Mouse (Mus musculus) liver, embryonic 11.5 days (tissue): ENCODE results near the gene Gm20696. TPM values are rescaled to one million over a fixed set of nuclear protein-coding genes. Genes with fewer than 3 reads are reported as not detected.

Experiments used
- ATAC-seq: fragments of 200-750 bp; cut with Nextera tagmentation; replicated peaks from 2 replicates; pipeline ENCODE4 v1.8.0; 2017; ENCODE audit warnings: moderate number of reproducible peaks, mild to moderate bottlenecking, moderate TSS enrichment, moderate library complexity; ENCODE audit not compliant: low FRiP score
- DNase-seq: peaks from one replicate; pipeline ENCODE4 v3.0.0-alpha.2; 2017; ENCODE audit warnings: low spot score
- H3K27ac ChIP-seq: fragments of 300-500 bp; sonication (generic); 2 replicates; pipeline ENCODE4 v1.5.1; 2014; ENCODE audit warnings: mild to moderate bottlenecking, low read depth, low read length, control low read depth
- H3K27me3 ChIP-seq: fragments of 300-500 bp; sonication (generic); replicated peaks from 2 replicates; pipeline ENCODE4 v1.6.1; 2014; ENCODE audit warnings: low read length, mixed read lengths; ENCODE audit not compliant: control insufficient read depth, insufficient read depth
- H3K36me3 ChIP-seq: fragments of 300-500 bp; sonication (generic); 2 replicates; pipeline ENCODE4 v1.6.1; 2014; ENCODE audit warnings: mild to moderate bottlenecking, low read length, moderate library complexity, mixed read lengths; ENCODE audit not compliant: control insufficient read depth, insufficient read depth
- H3K4me1 ChIP-seq: fragments of 300-500 bp; sonication (generic); replicated peaks from 2 replicates; pipeline ENCODE4 v1.6.1; 2014; ENCODE audit warnings: low read length, mixed read lengths; ENCODE audit not compliant: control insufficient read depth, insufficient read depth
- H3K4me2 ChIP-seq: fragments of 300-500 bp; sonication (generic); 2 replicates; pipeline ENCODE4 v1.6.1; 2014; ENCODE audit warnings: mild to moderate bottlenecking, control low read depth, moderate library complexity
- H3K4me3 ChIP-seq: fragments of 300-500 bp; sonication (generic); 2 replicates; pipeline ENCODE4 v1.5.1; 2014; ENCODE audit warnings: low read depth, low read length, control low read depth
- H3K9ac ChIP-seq: fragments of 300-500 bp; sonication (generic); 2 replicates; pipeline ENCODE4 v1.6.1; 2014; ENCODE audit warnings: low read depth, low read length, control low read depth
- H3K9me3 ChIP-seq: fragments of 300-500 bp; sonication (generic); 2 replicates; pipeline ENCODE4 v1.6.1; 2016; ENCODE audit warnings: low read length, inconsistent platforms, mixed read lengths; ENCODE audit not compliant: control insufficient read depth
- WGBS: fragments of 180-500 bp; shearing (Covaris S2); extraction: QIAGEN DNeasy Blood & Tissue Kit; methylation state at CpG from one replicate; pipeline ENCODE4 v1.1.7; 2014; 5-methylcytosine and 5-hydroxymethylcytosine counted together
- polyA plus RNA-seq: library from polyadenylated mRNA; unstranded; fragments of >200 nt; fragmentation: Nextera tagmentation; extraction: Ambion mirVana; gene quantifications from 2 replicates; pipeline ENCODE4 v1.2.1, GENCODE M21; 2014

The Gm20696 gene
- polyA plus RNA-seq, 1 experiment from 2014 or later: 2.4 TPM

DNA sequence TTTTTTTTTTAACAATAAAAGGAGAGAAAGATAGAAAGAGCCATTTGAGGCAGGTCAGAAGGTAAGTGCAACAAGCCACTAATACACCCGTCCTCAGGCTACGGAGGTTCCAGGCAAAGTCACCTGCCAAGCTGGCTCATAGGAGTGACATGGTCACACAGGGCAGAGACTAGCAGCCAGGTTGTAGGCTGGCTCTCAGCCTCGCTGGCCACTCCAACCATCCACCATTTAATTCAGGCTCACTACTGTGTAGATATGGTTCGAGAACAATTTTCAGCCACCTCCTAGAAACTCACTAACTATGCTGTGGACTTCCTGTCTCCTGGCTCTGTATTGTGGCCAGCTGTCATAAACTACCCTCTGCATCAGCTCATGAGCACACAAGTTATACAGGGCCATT lies 306.0 kb downstream of the Gm20696 start:
- 77% methylated on average over 4 of the region's 4 CpGs for WGBS
- DNase-seq (no peak), ATAC-seq (no peak)
- H3K36me3 ChIP-seq: no peaks in the 10 kb centered on the region
- no peak overlapping the region for H3K27ac ChIP-seq
- H3K4me2 ChIP-seq: no peak overlapping the region
- H3K4me1 ChIP-seq: 0 out of 2 replicates have a peak, but pooled peaks cover 2% of the 10 kb centered on the region
- no peak overlapping the region for H3K9ac ChIP-seq
- no peaks in the 10 kb centered on the region for H3K27me3 ChIP-seq
- H3K4me3 ChIP-seq: no peak overlapping the region
- no peaks in the 10 kb centered on the region for H3K9me3 ChIP-seq

DNA sequence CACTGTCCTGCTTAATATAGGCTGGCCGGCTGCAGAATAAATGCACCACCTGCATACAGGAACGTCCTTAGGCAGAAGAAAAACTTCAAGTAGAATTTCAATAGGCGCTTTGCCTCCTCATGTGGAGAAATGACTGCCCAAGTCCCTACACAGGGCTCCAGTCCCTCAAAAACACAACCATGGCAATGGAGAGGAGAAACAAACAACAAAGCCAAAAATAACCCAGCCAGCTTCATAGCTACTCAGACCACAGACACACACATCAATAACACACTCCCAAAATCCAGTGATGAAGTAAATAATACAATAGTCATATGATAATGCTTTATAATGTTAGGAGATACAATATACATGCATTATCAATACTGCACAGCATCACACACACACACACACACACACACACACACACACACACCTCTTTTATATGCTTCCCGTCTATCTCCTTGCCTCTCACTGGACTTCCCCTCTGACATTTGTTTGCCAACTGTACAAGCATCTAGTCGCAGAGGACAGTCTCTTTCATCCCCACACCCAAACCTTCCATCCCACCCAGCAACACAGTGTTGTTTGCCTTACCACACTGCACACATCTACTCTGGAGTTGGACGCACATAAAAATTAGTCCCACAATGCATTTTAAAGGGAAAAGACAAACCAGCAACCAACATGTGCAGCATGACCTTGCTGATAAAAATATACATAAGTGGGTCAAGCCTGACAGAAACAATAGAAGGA lies 306.7 kb downstream of the Gm20696 start:
- 70% methylated on average over 6 of the region's 6 CpGs for WGBS
- Histone ChIP-seq H3K9ac (no peak overlapping the region), H3K27ac (no peak overlapping the region), H3K4me3 (no peak overlapping the region), H3K9me3 (no peaks in the 10 kb centered on the region), H3K27me3 (no peaks in the 10 kb centered on the region), H3K4me2 (no peak overlapping the region), H3K4me1 (0 out of 2 replicates have a peak, but pooled peaks cover 2% of the 10 kb centered on the region), H3K36me3 (no peaks in the 10 kb centered on the region)
- no peak for DNase-seq
- ATAC-seq: no peak

DNA sequence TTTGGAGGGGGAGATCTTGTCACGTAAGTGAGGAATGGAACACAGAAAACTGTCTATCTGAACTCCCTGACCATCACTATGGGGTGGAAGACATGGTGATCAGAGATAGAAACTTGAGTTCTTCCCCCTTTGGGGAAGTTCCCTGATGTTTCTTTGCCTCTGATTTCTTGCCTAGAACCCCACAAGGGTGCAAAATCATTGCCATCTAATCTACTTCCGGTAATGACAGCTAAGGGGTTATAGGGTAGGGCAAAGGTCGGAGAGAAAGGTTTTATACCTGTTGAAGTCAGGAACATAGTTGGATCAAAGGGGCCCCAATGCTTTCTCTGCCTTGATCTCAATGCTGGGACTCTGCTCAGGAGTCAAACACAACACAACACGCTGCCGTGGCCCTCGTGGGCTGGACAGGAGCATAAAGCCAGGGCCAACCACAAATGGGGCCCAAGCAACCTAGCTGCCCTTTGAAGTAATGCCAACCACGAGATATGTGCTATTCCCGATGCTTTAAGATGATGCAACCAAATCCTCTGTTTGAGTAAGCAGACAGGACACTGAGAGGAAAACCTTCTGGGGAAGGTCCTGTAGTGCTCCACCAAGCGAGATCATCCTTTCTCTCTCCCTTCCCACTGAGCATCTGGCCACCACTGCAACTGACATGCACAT lies 307.4 kb downstream of the Gm20696 start:
- H3K4me3 ChIP-seq: no peak overlapping the region
- WGBS: 65% methylated on average over 9 of the region's 9 CpGs
- H3K27ac ChIP-seq: no peak overlapping the region
- DNase-seq: no peak
- H3K4me2 ChIP-seq: no peak overlapping the region
- 0 out of 2 replicates have a peak, but pooled peaks cover 2% of the 10 kb centered on the region for H3K4me1 ChIP-seq
- no peaks in the 10 kb centered on the region for H3K36me3 ChIP-seq
- H3K9ac ChIP-seq: no peak overlapping the region
- ATAC-seq: no peak
- H3K9me3 ChIP-seq: no peaks in the 10 kb centered on the region
- H3K27me3 ChIP-seq: no peaks in the 10 kb centered on the region

DNA sequence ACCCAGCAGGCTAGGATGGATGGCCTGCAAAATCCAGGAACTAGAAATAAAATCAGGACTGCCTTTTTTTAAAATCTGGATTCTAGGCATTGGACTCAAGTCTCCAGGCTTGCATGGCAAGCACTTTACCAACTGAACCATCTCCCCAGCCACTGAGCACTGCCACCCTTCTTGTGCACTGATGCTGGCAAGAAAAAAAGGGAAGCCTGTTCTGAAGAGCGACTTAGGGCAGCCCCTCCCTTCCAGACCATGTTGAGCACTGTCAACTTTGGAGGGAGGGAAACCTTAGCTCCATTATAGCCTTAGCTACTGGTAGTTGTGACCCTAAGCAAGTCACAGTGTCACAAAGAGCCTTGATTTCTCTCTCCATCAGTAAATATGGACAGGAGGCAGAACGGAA lies 308.7 kb downstream of the Gm20696 start:
- Histone ChIP-seq H3K4me2 (no peak overlapping the region), H3K27ac (no peak overlapping the region), H3K36me3 (no peaks in the 10 kb centered on the region), H3K9ac (no peak overlapping the region), H3K4me1 (0 out of 2 replicates have a peak, but pooled peaks cover 2% of the 10 kb centered on the region), H3K27me3 (no peaks in the 10 kb centered on the region), H3K4me3 (no peak overlapping the region), H3K9me3 (no peaks in the 10 kb centered on the region)
- 72% methylated on average over 2 of the region's 2 CpGs for WGBS
- DNase-seq: no peak
- ATAC-seq: no peak

DNA sequence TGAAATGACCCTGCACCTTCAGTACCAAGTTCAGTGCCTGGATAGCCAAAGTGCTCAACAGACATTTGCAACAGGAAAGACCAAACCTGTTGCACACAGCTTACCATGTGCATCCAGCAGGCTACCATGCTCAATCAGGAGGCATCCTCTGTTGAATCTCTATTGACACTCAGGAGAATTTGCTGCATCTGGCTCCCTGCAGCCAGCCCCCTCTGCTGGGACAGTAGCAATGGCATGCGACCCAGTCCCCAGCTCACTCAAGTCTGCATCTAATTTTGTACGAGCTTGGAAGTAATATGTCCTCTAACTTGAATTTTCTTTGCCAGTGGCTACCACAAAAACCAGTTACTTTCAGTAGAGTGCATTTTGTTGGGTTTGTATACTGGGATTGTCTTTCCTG lies 312.3 kb downstream of the Gm20696 start:
- 67% methylated on average over 2 of the region's 2 CpGs for WGBS
- peaks cover 13% of the 10 kb centered on the region for H3K4me1 ChIP-seq
- DNase-seq: no peak

DNA sequence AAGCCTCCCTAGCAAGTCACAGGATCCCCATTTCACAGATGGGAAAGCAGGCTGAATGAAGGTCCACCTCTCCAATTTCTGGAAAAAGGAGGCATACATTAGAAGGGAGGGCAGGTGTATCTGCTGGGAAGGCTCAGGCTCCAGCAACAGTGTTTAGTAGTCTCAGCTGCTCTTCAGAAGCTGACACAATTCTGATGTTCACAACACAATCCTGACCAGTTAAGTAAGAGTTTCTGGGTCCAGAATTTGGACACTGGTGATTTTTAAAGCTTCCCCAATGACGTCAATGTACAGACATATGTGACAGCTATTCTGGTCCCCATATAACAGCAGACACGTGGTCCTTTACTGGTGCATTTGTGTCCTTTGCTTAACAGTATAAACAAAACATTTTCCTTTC lies 313.2 kb downstream of the Gm20696 start:
- Histone ChIP-seq H3K4me1 (peaks cover 11% of the 10 kb centered on the region), H3K4me2 (no peak overlapping the region), H3K4me3 (no peak overlapping the region), H3K27me3 (no peaks in the 10 kb centered on the region), H3K36me3 (no peaks in the 10 kb centered on the region), H3K9ac (no peak overlapping the region), H3K27ac (no peak overlapping the region), H3K9me3 (no peaks in the 10 kb centered on the region)
- 76% methylated on average over 2 of the region's 2 CpGs for WGBS
- no peak for ATAC-seq
- no peak for DNase-seq

More for the DNA sequence above, 312.3 kb downstream of the Gm20696 start:
- Histone ChIP-seq H3K27ac (no peak overlapping the region), H3K27me3 (no peaks in the 10 kb centered on the region), H3K4me2 (no peak overlapping the region), H3K9ac (no peak overlapping the region), H3K36me3 (no peaks in the 10 kb centered on the region), H3K4me3 (no peak overlapping the region), H3K9me3 (no peaks in the 10 kb centered on the region)
- ATAC-seq: no peak

DNA sequence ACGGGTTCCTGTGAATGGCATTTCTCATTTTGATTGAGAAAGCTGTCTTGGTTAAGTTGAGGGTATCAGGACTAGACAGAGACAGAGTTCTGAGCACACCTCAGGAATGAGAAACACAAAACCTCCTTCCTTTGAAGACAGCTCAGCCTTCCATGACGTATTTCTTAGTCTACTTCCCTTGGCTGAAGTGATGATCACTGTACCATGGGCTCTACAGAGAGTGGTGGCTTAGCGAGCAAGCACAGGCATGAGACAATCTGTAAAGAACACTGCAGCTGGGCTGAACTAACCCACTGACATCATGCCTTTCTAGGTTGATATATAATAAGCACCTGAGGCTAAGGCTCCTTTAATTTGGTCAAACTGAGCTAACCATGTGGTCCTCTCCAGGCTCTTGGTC lies 316.0 kb downstream of the Gm20696 start:
- Histone ChIP-seq H3K27me3 (no peaks in the 10 kb centered on the region), H3K36me3 (no peaks in the 10 kb centered on the region), H3K9ac (no peak overlapping the region), H3K4me3 (no peak overlapping the region), H3K4me2 (no peak overlapping the region), H3K9me3 (no peaks in the 10 kb centered on the region), H3K4me1 (peaks cover 11% of the 10 kb centered on the region), H3K27ac (no peak overlapping the region)
- DNase-seq: no peak
- 53% methylated on average over 3 of the region's 3 CpGs for WGBS
- 0 out of 2 replicates have a peak, but pooled peaks have one; percentile 23 for ATAC-seq

DNA sequence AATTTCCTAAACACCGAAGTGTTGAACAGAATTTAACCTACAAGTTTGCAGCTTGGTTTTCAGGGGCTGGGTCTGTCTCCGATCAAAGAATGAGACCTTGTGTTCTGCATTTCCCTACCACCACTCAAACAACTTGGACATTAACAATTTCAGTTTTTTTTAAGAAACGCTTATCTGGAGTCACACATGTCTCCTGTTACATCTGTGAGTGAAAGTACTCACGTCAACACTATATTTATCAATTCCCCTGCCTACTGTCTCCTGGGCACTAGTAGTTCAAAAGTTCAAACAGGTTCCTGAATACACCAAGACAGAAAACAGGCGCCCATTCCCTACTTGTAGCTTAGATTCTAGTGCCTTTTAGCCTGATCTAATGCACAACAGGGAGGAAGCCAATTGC lies 316.4 kb downstream of the Gm20696 start:
- Histone ChIP-seq H3K9ac (no peak overlapping the region), H3K4me1 (peaks cover 11% of the 10 kb centered on the region), H3K9me3 (no peaks in the 10 kb centered on the region), H3K27ac (no peak overlapping the region), H3K27me3 (no peaks in the 10 kb centered on the region), H3K4me2 (no peak overlapping the region), H3K4me3 (no peak overlapping the region), H3K36me3 (no peaks in the 10 kb centered on the region)
- WGBS: 45% methylated on average over 5 of the region's 5 CpGs
- ATAC-seq (peak; percentile 73), DNase-seq (no peak)

DNA sequence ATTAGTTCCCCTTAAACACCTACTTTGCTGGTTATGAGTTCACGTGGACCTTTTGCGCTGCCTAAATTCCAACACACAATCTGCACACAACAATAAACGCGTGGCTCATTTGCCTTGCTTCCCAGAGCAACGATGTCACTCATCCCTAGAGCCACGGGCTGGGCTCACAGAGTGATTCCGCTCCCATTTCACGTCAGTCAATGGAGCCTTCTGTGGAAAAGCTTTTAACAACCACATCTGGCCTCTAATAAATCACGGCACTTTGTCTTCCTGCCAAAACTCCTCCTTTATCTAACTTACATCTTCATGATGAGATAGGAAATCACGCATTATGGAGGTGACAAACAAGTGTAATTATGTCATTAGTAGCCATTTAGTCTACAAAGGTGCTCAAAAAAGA lies 318.8 kb downstream of the Gm20696 start:
- H3K27ac ChIP-seq: no peak overlapping the region
- 81% methylated on average over 10 of the region's 10 CpGs for WGBS
- ATAC-seq (no peak), DNase-seq (no peak)
- H3K36me3 ChIP-seq: no peaks in the 10 kb centered on the region
- no peak overlapping the region for H3K9ac ChIP-seq
- H3K4me2 ChIP-seq: no peak overlapping the region
- no peaks in the 10 kb centered on the region for H3K9me3 ChIP-seq
- H3K4me1 ChIP-seq: peaks cover 11% of the 10 kb centered on the region
- H3K4me3 ChIP-seq: no peak overlapping the region
- H3K27me3 ChIP-seq: no peaks in the 10 kb centered on the region
